Mouse (Mus musculus): Measurements from ENCODE around the gene Adamts8. TPM values are rescaled to one million over a fixed set of nuclear protein-coding genes. Genes with fewer than 3 reads are reported as not detected.

The Adamts8 gene
- polyA plus RNA-seq, 1 experiment from 2014 or later, result 10.7 TPM

DNA sequence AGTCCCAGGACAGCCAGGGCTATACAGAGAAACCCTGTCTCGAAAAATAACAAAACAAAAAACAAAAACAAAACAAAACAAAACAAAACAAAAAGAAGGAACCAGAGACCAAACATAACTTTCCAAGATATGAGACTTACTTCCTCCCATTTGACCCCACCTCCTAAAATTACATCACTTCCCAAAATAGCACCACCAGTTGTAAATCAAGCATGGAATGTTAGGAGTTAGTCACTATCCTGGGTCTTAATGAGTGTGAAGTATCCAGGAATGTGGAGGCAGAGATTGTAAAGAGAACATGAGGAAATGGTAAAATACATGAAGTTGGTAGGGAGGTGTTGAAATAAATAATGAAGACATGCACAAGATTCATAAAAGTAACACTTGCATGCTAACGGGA lies 67.0 kb downstream of the Adamts8 start:
- no peaks in the 10 kb centered on the region for H3K27me3 ChIP-seq (replicated peaks; ENCODE audit: insufficient read depth, low read length)
- H3K4me2 ChIP-seq (replicated peaks; ENCODE audit: low read depth, low read length), result no peak overlapping the region
- ATAC-seq (no peak), DNase-seq (ENCODE audit: low spot score) (peak; percentile 23)
- no peak overlapping the region for H3K4me3 ChIP-seq (ENCODE audit: low read depth, low read length)
- TF ChIP-seq EP300 (IDR thresholded peaks at IDR 0.05) (no peak), CTCF (IDR thresholded peaks at IDR 0.05) (no peak)
- no peaks in the 10 kb centered on the region for H3K36me3 ChIP-seq (ENCODE audit: insufficient read depth, low read length)
- WGBS, result 76% methylated on average over 2 of the region's 2 CpGs
- no peak overlapping the region for H3K9ac ChIP-seq (replicated peaks; ENCODE audit: low read depth)
- no peak overlapping the region for H3K27ac ChIP-seq (ENCODE audit: low read length)
- H3K4me1 ChIP-seq (ENCODE audit: insufficient read depth, low read depth, low read length), result no peaks in the 10 kb centered on the region
- H3K9me3 ChIP-seq (ENCODE audit: low read length), result no peaks in the 10 kb centered on the region

GRCm38 (mm10) chr9:31010040-31010439 lies 67.7 kb downstream of the Adamts8 start:
- TF ChIP-seq CTCF (IDR thresholded peaks at IDR 0.05) (no peak), EP300 (IDR thresholded peaks at IDR 0.05) (no peak)
- H3K4me3 ChIP-seq (ENCODE audit: low read depth, low read length), result no peak overlapping the region
- no peak overlapping the region for H3K9ac ChIP-seq (replicated peaks; ENCODE audit: low read depth)
- H3K36me3 ChIP-seq (ENCODE audit: insufficient read depth, low read length), result no peaks in the 10 kb centered on the region
- H3K27ac ChIP-seq (ENCODE audit: low read length), result no peak overlapping the region
- no peaks in the 10 kb centered on the region for H3K4me1 ChIP-seq (ENCODE audit: insufficient read depth, low read depth, low read length)
- WGBS, result 85% methylated on average over 3 of the region's 3 CpGs
- no peaks in the 10 kb centered on the region for H3K27me3 ChIP-seq (replicated peaks; ENCODE audit: insufficient read depth, low read length)
- no peak for DNase-seq (ENCODE audit: low spot score)
- no peak for ATAC-seq
- no peaks in the 10 kb centered on the region for H3K9me3 ChIP-seq (ENCODE audit: low read length)
- H3K4me2 ChIP-seq (replicated peaks; ENCODE audit: low read depth, low read length), result no peak overlapping the region

DNA sequence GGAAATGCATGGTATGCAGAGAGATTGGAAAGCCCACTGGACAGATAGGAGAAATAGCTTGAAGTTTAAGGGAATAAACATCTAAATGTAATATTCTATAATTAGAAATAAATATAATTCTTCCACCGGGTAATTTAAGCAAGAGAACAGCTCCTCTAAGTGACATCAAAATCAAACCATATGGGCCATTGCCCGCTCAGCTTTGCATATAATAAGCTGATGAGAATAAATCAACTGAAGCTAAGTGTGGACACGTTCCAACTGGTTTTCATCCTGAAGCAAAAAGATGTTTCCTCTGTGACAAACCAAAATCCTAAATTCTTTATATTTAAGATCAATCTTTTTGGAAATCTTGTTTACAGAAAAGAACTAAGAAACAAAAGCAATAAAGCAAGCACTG lies 68.4 kb downstream of the Adamts8 start:
- no peak for TF ChIP-seq EP300 (IDR thresholded peaks at IDR 0.05)
- no peak for TF ChIP-seq CTCF (IDR thresholded peaks at IDR 0.05)
- Histone ChIP-seq H3K27me3 (replicated peaks; ENCODE audit: insufficient read depth, low read length) (no peaks in the 10 kb centered on the region), H3K9me3 (ENCODE audit: low read length) (no peaks in the 10 kb centered on the region), H3K9ac (replicated peaks; ENCODE audit: low read depth) (no peak overlapping the region), H3K27ac (ENCODE audit: low read length) (no peak overlapping the region), H3K4me1 (ENCODE audit: insufficient read depth, low read depth, low read length) (no peaks in the 10 kb centered on the region), H3K4me3 (ENCODE audit: low read depth, low read length) (no peak overlapping the region), H3K4me2 (replicated peaks; ENCODE audit: low read depth, low read length) (no peak overlapping the region), H3K36me3 (ENCODE audit: insufficient read depth, low read length) (no peaks in the 10 kb centered on the region)
- ATAC-seq (peak; percentile 32; the same call in 1 of the 2 replicates), DNase-seq (ENCODE audit: low spot score) (peak; percentile 49)
- 47% methylated on average over 3 of the region's 3 CpGs for WGBS

DNA sequence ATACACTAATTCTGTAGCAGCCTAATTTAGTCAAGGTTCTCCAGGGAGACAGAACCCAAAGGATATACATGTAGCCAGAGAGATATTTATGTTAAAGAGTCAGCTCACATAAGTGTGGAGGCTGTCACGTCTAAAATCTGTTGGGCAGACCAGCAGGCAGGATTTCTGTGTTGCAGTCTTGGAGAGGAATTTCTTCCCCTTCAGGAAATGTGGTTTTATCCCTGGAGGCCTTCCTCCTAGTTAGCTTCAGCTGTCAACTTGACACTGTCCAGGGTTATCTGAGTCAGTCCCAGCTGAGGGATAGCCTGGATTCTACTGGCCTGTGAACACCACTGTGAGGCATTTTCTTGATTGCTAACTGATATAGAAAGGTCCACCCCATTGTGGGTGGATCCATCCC lies 69.2 kb downstream of the Adamts8 start:
- Histone ChIP-seq H3K4me2 (replicated peaks; ENCODE audit: low read depth, low read length) (no peak overlapping the region), H3K36me3 (ENCODE audit: insufficient read depth, low read length) (no peaks in the 10 kb centered on the region), H3K4me3 (ENCODE audit: low read depth, low read length) (no peak overlapping the region), H3K9ac (replicated peaks; ENCODE audit: low read depth) (no peak overlapping the region), H3K27me3 (replicated peaks; ENCODE audit: insufficient read depth, low read length) (no peaks in the 10 kb centered on the region), H3K27ac (ENCODE audit: low read length) (no peak overlapping the region), H3K4me1 (ENCODE audit: insufficient read depth, low read depth, low read length) (no peaks in the 10 kb centered on the region), H3K9me3 (ENCODE audit: low read length) (no peaks in the 10 kb centered on the region)
- ATAC-seq, result no peak
- DNase-seq (ENCODE audit: low spot score), result no peak
- WGBS, result 37% methylated on average over 1 of the region's 1 CpGs
- TF ChIP-seq EP300 (IDR thresholded peaks at IDR 0.05), result no peak
- TF ChIP-seq CTCF (IDR thresholded peaks at IDR 0.05), result no peak

GRCm38 (mm10) chr9:31012674-31013073 lies 70.3 kb downstream of the Adamts8 start:
- ATAC-seq (no peak), DNase-seq (ENCODE audit: low spot score) (no peak)
- 80% methylated on average over 4 of the region's 4 CpGs for WGBS

GRCm38 (mm10) chr9:31013415-31013814 lies 71.1 kb downstream of the Adamts8 start:
- no peaks in the 10 kb centered on the region for H3K9me3 ChIP-seq (ENCODE audit: low read length)
- H3K4me1 ChIP-seq (ENCODE audit: insufficient read depth, low read depth, low read length), result no peaks in the 10 kb centered on the region
- no peak overlapping the region for H3K9ac ChIP-seq (replicated peaks; ENCODE audit: low read depth)
- H3K36me3 ChIP-seq (ENCODE audit: insufficient read depth, low read length), result no peaks in the 10 kb centered on the region
- WGBS, result 46% methylated on average over 4 of the region's 4 CpGs
- H3K27me3 ChIP-seq (replicated peaks; ENCODE audit: insufficient read depth, low read length), result no peaks in the 10 kb centered on the region
- H3K4me2 ChIP-seq (replicated peaks; ENCODE audit: low read depth, low read length), result no peak overlapping the region
- TF ChIP-seq EP300 (IDR thresholded peaks at IDR 0.05), result no peak
- TF ChIP-seq CTCF (IDR thresholded peaks at IDR 0.05), result no peak
- H3K27ac ChIP-seq (ENCODE audit: low read length), result no peak overlapping the region
- ATAC-seq, result no peak
- H3K4me3 ChIP-seq (ENCODE audit: low read depth, low read length), result no peak overlapping the region
- peak; percentile 26 for DNase-seq (ENCODE audit: low spot score)

More at GRCm38 (mm10) chr9:31012674-31013073, 70.3 kb downstream of the Adamts8 start:
- Histone ChIP-seq H3K4me1 (ENCODE audit: insufficient read depth, low read depth, low read length) (no peaks in the 10 kb centered on the region), H3K36me3 (ENCODE audit: insufficient read depth, low read length) (no peaks in the 10 kb centered on the region), H3K9ac (replicated peaks; ENCODE audit: low read depth) (no peak overlapping the region), H3K27me3 (replicated peaks; ENCODE audit: insufficient read depth, low read length) (no peaks in the 10 kb centered on the region), H3K4me3 (ENCODE audit: low read depth, low read length) (no peak overlapping the region), H3K27ac (ENCODE audit: low read length) (no peak overlapping the region), H3K4me2 (replicated peaks; ENCODE audit: low read depth, low read length) (no peak overlapping the region), H3K9me3 (ENCODE audit: low read length) (no peaks in the 10 kb centered on the region)
- no peak for TF ChIP-seq CTCF (IDR thresholded peaks at IDR 0.05)
- TF ChIP-seq EP300 (IDR thresholded peaks at IDR 0.05), result no peak

Other genes starting within 250 kb of the Adamts8 start
- gene Adamts15, start 20.1 kb upstream of the Adamts8 start, polyA plus RNA-seq (2015; fragmentation: Nextera tagmentation; extraction: Ambion mirVana), result 8.7 and 10.2 TPM in 2 replicates
- gene Zbtb44, start 88.1 kb downstream of the Adamts8 start, polyA plus RNA-seq (2015; fragmentation: Nextera tagmentation; extraction: Ambion mirVana), result 7.9 and 9.4 TPM in 2 replicates
- gene St14, start 189.3 kb downstream of the Adamts8 start, polyA plus RNA-seq (2015; fragmentation: Nextera tagmentation; extraction: Ambion mirVana), result 36.6 and 42.3 TPM in 2 replicates